Mouse (Mus musculus) ES-Bruce4 (cell line): ENCODE data around the gene Trp53bp1.

ENCODE experiments used
- CTCF ChIP-seq: IDR thresholded peaks from one replicate; pipeline ENCODE4 v1.8.1; 2011; ENCODE audit warnings: low read depth, low read length
- POLR2A ChIP-seq: IDR thresholded peaks from one replicate; pipeline ENCODE4 v1.8.1; 2011; ENCODE audit warnings: low read length; ENCODE audit not compliant: insufficient read depth

- TF ChIP-seq CTCF (no peak), POLR2A (no peak)
Measured at GRCm38 (mm10) chr2:121169173-121169572, 102.0 kb downstream of the Trp53bp1 start.
